Mouse (Mus musculus) intestine, embryonic 16.5 days (tissue): ENCODE measurements at regions not wholly inside any gene's neighbourhood (a gene's known extent, or its start where the extent isn't known, plus 50 kb on each side); places are given as distances from the start of the nearest gene placed in this dataset.

Source experiments
- ATAC-seq: fragments of 200-750 bp; cut with Nextera tagmentation; 2 replicates; pipeline ENCODE4 v1.8.0; 2017; ENCODE audit warnings: moderate TSS enrichment, moderate library complexity
- H3K27ac ChIP-seq: fragments of 300-500 bp; sonication (generic); 2 replicates; pipeline ENCODE4 v1.5.1; 2014; ENCODE audit warnings: mild to moderate bottlenecking, low read length
- H3K27me3 ChIP-seq: fragments of 300-500 bp; sonication (generic); replicated peaks from 2 replicates; pipeline ENCODE4 v1.6.1; 2014; ENCODE audit warnings: low read length, control low read depth, mixed read lengths; ENCODE audit not compliant: control insufficient read depth, insufficient read depth
- H3K36me3 ChIP-seq: fragments of 300-500 bp; sonication (generic); 2 replicates; pipeline ENCODE4 v1.6.1; 2014; ENCODE audit warnings: low read length, control low read depth; ENCODE audit not compliant: control insufficient read depth, insufficient read depth
- H3K4me1 ChIP-seq: fragments of 300-500 bp; sonication (generic); 2 replicates; pipeline ENCODE4 v1.6.1; 2014; ENCODE audit warnings: low read length, control low read depth, mixed read lengths; ENCODE audit not compliant: control insufficient read depth, insufficient read depth
- H3K4me2 ChIP-seq: fragments of 300-500 bp; sonication (generic); 2 replicates; pipeline ENCODE4 v1.6.1; 2014; ENCODE audit warnings: low read depth, low read length, control low read depth
- H3K4me3 ChIP-seq: fragments of 300-500 bp; sonication (generic); 2 replicates; pipeline ENCODE4 v1.5.1; 2014; ENCODE audit warnings: mild to moderate bottlenecking, low read length
- H3K9ac ChIP-seq: fragments of 300-500 bp; sonication (generic); 2 replicates; pipeline ENCODE4 v1.6.1; 2014; ENCODE audit warnings: low read depth, low read length
- H3K9me3 ChIP-seq: fragments of 300-500 bp; sonication (generic); 2 replicates; pipeline ENCODE4 v1.6.1; 2016; ENCODE audit warnings: low read length, control low read depth; ENCODE audit not compliant: control insufficient read depth
- WGBS: fragments of 180-500 bp; shearing (Covaris S2); extraction: QIAGEN DNeasy Blood & Tissue Kit; methylation state at CpG from one replicate; pipeline ENCODE4 v1.1.7; 2014; 5-methylcytosine and 5-hydroxymethylcytosine counted together

GRCm38 (mm10) chr16:90619565-90620311 lies 107.5 kb downstream of the Mis18a start:
- peak overlapping the region; percentile 30; the same call in 1 of the 2 replicates for H3K27ac ChIP-seq
- no peaks in the 10 kb centered on the region for H3K9me3 ChIP-seq
- H3K9ac ChIP-seq = no peak overlapping the region
- 49% methylated on average over 13 of the region's 13 CpGs for whole genome bisulfite sequencing
- H3K4me1 ChIP-seq = peaks cover 9% of the 10 kb centered on the region
- no peaks in the 10 kb centered on the region for H3K36me3 ChIP-seq
- no peak overlapping the region for H3K4me3 ChIP-seq
- ATAC-seq = no peak
- H3K4me2 ChIP-seq = no peak overlapping the region
- H3K27me3 ChIP-seq = no peaks in the 10 kb centered on the region

- 64% methylated on average over 10 of the region's 10 CpGs for WGBS
- H3K27ac ChIP-seq = no peak overlapping the region
- no peak for ATAC-seq
Measured at GRCm38 (mm10) chr16:90615791-90616190, 111.4 kb downstream of the Mis18a start.

GRCm38 (mm10) chr16:90614137-90614536 lies 113.1 kb downstream of the Mis18a start:
- Histone ChIP-seq H3K9me3 (no peaks in the 10 kb centered on the region), H3K27ac (no peak overlapping the region)

More at GRCm38 (mm10) chr16:90615791-90616190, 111.4 kb downstream of the Mis18a start:
- Histone ChIP-seq H3K4me2 (no peak overlapping the region), H3K9ac (no peak overlapping the region), H3K4me3 (no peak overlapping the region), H3K9me3 (no peaks in the 10 kb centered on the region), H3K4me1 (no peaks in the 10 kb centered on the region; the same call in 1 of the 2 replicates), H3K36me3 (no peaks in the 10 kb centered on the region), H3K27me3 (no peaks in the 10 kb centered on the region)

GRCm38 (mm10) chr16:90610097-90610808 lies 117.0 kb downstream of the Mis18a start:
- ATAC-seq = no peak
- no peak overlapping the region for H3K27ac ChIP-seq
- WGBS = 86% methylated on average over 22 of the region's 22 CpGs
- H3K36me3 ChIP-seq = no peaks in the 10 kb centered on the region
- no peaks in the 10 kb centered on the region for H3K4me1 ChIP-seq
- no peaks in the 10 kb centered on the region for H3K9me3 ChIP-seq
- H3K27me3 ChIP-seq = no peaks in the 10 kb centered on the region
- H3K4me3 ChIP-seq = no peak overlapping the region
- no peak overlapping the region for H3K4me2 ChIP-seq
- no peak overlapping the region for H3K9ac ChIP-seq

More at GRCm38 (mm10) chr16:90614137-90614536, 113.1 kb downstream of the Mis18a start:
- Histone ChIP-seq H3K4me2 (no peak overlapping the region), H3K4me3 (no peak overlapping the region), H3K9ac (no peak overlapping the region), H3K27me3 (no peaks in the 10 kb centered on the region), H3K4me1 (no peaks in the 10 kb centered on the region; the same call in 1 of the 2 replicates), H3K36me3 (no peaks in the 10 kb centered on the region)
- no peak for ATAC-seq
- WGBS = 94% methylated on average over 1 of the region's 1 CpGs

GRCm38 (mm10) chr16:90599329-90599870 lies 127.8 kb downstream of the Mis18a start:
- no peaks in the 10 kb centered on the region for H3K27me3 ChIP-seq
- no peaks in the 10 kb centered on the region for H3K4me1 ChIP-seq
- H3K4me2 ChIP-seq = no peak overlapping the region
- ATAC-seq = no peak
- H3K9me3 ChIP-seq = 0 out of 2 replicates have a peak, but pooled peaks cover 5% of the 10 kb centered on the region
- H3K36me3 ChIP-seq = no peaks in the 10 kb centered on the region
- H3K4me3 ChIP-seq = no peak overlapping the region
- WGBS = 71% methylated on average over 7 of the region's 7 CpGs
- no peak overlapping the region for H3K9ac ChIP-seq
- H3K27ac ChIP-seq = no peak overlapping the region

- no peaks in the 10 kb centered on the region for H3K36me3 ChIP-seq
- no peak overlapping the region for H3K27ac ChIP-seq
- ATAC-seq = no peak
- 87% methylated on average over 7 of the region's 7 CpGs for WGBS
- no peak overlapping the region for H3K9ac ChIP-seq
- no peaks in the 10 kb centered on the region for H3K4me1 ChIP-seq
- no peak overlapping the region for H3K4me3 ChIP-seq
- no peak overlapping the region for H3K4me2 ChIP-seq
- 0 out of 2 replicates have a peak, but pooled peaks cover 5% of the 10 kb centered on the region for H3K9me3 ChIP-seq
- no peaks in the 10 kb centered on the region for H3K27me3 ChIP-seq
Measured at GRCm38 (mm10) chr16:90598727-90599126, 128.5 kb downstream of the Mis18a start.

GRCm38 (mm10) chr16:90592721-90593481 lies 134.3 kb downstream of the Mis18a start:
- 68% methylated on average over 6 of the region's 6 CpGs for WGBS
- H3K27ac ChIP-seq = no peak overlapping the region
- H3K4me1 ChIP-seq = no peaks in the 10 kb centered on the region
- ATAC-seq = no peak
- H3K27me3 ChIP-seq = no peaks in the 10 kb centered on the region
- no peaks in the 10 kb centered on the region for H3K9me3 ChIP-seq
- H3K4me3 ChIP-seq = no peak overlapping the region
- no peak overlapping the region for H3K4me2 ChIP-seq
- H3K9ac ChIP-seq = no peak overlapping the region
- H3K36me3 ChIP-seq = no peaks in the 10 kb centered on the region

GRCm38 (mm10) chr16:90585171-90585570 lies 142.0 kb downstream of the Mis18a start:
- Histone ChIP-seq H3K36me3 (no peaks in the 10 kb centered on the region), H3K9ac (no peak overlapping the region), H3K4me3 (no peak overlapping the region), H3K9me3 (no peaks in the 10 kb centered on the region), H3K27me3 (no peaks in the 10 kb centered on the region), H3K27ac (no peak overlapping the region), H3K4me2 (no peak overlapping the region), H3K4me1 (0 out of 2 replicates have a peak, but pooled peaks cover 3% of the 10 kb centered on the region)
- no peak for ATAC-seq
- 80% methylated on average over 7 of the region's 7 CpGs for WGBS

GRCm38 (mm10) chr16:90580411-90580810 lies 146.8 kb downstream of the Mis18a start:
- no peaks in the 10 kb centered on the region for H3K9me3 ChIP-seq
- no peak overlapping the region for H3K4me2 ChIP-seq
- no peak overlapping the region for H3K4me3 ChIP-seq
- ATAC-seq = no peak
- WGBS = 48% methylated on average over 8 of the region's 8 CpGs
- no peaks in the 10 kb centered on the region for H3K36me3 ChIP-seq
- H3K4me1 ChIP-seq = 0 out of 2 replicates have a peak, but pooled peaks cover 3% of the 10 kb centered on the region
- no peak overlapping the region for H3K9ac ChIP-seq
- no peak overlapping the region for H3K27ac ChIP-seq
- no peaks in the 10 kb centered on the region for H3K27me3 ChIP-seq
